Mouse (Mus musculus) gastrocnemius, adult 8-10 months (tissue): ENCODE data around the gene Purb. TPM values are rescaled to one million over a fixed set of nuclear protein-coding genes. Genes with fewer than 3 reads are reported as not detected.
A peak's percentile ranks its signal among the peaks of the same experiment; 100 is the strongest.

ENCODE experiments used
- DNase-seq, 2 experiments: peaks; one replicate each; pipeline ENCODE4 v3.0.0; 2022; ENCODE audit warnings: low spot score in 2 of 2
- total RNA-seq, 4 experiments: library from RNA; stranded (reverse); gene quantifications; 2 replicates each; pipeline ENCODE4 v1.2.4; 2022

Gene Purb
- 10 to 100 TPM; 19.1 to 24.8 (median 19.7) TPM for total RNA-seq

DNA sequence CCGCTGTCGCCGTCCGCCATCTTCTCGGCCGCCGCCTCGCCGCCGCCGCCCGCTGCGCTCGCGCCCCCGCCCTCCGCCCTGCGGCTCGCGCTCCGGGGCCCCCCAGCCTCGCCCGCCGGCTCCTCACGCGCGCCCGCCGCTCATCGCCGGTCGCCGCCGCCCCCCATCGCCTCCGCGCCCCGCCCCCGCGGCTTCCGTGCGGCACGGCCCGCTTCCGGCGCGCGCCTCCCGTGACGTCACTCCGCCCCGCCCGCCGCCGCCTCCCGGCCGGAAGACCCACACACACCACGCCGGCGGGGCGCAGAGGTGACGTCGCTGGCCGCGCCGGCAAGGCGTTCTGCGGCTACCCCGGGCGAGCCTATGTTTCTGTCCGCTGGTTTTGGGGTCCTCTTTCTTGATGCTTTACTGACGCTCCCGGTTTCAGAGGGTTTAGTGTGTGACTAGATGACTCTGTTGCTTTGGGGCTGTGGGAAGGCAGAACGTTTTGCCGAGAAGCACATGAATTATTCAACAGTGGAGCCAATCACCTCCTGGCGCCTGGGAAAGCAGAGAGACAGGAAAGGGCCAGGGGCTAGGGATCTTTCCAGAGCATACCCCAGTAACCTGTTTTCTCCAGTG is at the start of gene Purb:
Gene Purb (minus strand): TSS at position 51 of the 618 bp plus-strand sequence.
- peak; percentile 83 to 88 for DNase-seq

DNA sequence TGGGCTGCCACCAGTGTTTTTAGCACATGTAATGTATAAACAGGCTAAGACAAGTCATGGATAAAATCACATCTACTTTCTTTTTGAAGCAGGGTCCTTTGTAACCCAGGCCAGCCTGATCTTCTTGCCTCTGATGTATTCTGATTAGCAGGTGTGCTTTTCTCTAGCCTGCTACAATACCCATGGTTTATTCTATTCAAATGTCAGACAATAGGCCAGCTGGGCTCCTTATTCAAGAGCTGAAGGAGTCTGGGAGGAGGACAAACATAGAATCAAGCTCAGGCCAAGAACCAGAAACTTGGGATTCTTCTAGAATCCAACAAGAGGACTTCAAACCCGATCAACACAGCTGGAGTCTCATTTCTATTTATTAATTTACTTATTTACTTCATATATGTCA is 49.5 kb upstream of the Purb start:
- no peak for DNase-seq

DNA sequence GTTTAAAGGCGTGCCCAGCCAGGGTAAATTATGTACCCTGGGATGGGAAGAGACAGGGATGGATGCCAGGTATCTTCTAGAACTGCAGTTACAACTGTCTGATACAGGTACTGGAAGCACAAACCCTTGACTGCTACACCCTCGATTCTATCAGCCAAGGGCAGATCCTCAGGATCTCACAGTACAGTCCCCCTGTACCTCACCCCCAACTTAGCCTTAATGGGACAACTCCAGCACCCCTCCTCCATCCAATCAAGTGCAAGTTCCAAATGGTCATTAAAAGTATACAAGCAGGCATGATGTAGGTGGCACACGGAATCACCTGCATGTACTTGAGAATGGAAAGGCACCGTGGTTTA is 49.1 kb upstream of the Purb start:
- no peak for DNase-seq

DNA sequence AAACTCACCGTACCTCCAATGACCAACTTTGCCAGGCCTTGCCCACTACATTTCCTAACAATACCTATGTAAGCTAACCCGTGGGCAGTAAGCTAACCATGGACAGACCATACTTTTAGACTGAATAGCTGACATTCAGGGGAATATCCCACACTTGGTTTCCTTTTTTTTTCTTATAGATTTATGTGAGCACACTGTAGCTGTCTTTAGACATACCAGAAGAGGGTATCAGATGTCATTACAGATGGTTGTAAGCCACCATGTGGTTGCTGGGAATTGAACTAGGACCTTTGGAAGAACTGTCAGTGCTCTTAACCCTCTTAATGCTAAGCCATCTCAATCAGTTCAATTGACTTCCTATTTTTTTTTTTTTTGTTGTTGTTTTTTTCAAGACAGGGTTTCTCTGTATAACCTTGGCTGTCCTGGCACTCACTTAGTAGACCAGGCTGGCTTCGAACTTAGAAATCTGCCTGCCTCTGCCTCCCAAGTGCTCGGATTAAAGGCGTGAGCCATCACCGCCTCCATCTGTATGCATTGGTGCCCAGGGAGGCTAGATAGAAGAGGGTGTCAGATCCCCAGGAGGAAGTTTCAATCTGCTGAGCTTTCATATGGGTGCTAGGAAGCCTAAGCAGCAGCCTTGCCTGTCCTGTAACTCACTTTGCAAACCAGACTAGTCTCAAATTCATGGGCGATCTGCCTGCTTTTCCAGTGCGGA is 48.6 kb upstream of the Purb start:
- DNase-seq, result no peak

DNA sequence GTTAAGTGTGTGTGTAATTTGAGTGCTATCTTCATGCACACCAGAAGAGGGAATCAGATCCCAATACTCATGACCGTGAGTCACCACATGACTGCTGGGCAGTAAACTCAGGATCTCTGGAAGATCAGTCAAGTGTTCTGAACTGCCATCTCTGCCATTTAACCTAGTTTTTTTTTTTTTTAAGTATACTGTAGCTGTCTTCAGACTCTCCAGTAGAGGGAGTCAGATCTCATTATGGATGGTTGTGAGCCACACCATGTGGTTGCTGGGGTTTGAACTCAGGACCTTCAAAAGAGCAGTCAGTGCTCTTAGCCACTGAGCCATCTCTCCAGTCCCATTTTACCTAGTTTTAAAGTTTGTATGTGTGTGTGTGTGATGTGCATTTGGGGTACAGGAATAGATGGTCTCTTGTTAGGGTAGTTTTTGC is 48.0 kb upstream of the Purb start:
- no peak for DNase-seq

GRCm38 (mm10) chr11:6522782-6523525 is 47.2 kb upstream of the Purb start:
- no peak for DNase-seq

DNA sequence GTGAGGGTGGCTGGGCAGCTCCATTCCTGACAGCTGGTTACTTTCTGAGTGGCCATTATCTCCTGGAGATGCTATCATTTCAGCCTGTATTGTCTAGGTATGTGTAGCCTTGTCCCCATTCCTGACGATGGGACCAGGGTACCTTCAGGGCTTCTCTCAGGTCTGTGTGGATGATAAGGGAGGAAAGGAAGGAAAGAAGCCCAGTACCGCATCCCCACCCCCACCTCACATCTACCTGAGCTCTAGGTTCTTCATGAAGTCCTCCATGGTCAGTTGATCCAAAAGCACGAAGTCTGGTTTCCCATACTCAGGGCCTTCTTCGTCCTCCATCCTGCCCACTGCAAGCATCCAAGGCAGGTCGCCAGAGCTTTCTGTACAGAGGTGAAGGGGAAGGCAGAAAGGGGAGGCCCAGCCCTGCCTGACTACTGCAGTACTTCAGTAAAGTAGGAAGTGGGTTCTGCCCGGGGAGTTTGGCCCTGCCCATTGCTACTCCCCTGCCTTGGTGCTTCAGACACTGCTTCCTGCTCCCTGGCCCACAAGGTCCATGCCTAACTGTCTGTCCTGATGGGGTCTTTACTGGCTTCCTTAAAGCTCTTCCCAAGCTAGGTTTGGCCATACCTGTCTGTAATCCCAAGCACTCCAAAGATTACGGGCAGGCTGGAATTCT is 44.9 kb upstream of the Purb start, which contains the start of gene Myo1g:
Gene Myo1g (minus strand): TSS at position 459 of the 667 bp plus-strand sequence.
- DNase-seq, result no peak

DNA sequence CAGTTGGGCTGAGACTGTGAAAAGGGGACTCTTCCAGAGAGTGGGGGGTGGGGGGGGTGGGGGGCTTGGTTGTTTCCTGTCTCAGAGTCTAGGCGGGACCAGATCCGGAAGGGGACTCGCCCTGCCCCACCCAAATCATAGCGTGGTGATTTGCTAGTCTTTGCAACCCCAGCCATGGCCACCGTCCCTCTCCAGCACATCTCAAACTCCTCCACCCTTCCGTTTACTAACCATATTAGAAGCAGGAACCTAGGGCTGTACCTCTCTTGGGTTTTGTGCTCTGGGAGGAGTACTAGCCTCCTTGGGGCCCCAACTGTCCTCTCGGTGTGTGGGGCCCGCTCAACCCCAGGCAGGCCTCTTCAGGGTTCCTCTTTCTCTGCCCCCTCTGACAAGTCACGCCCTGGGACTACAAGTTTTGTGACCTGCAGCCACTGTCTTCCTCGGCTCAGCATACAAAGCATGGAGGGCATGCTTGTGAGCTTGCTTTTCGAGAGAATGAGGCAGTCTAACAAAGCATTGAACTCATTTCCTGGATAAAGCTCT is 43.8 kb upstream of the Purb start:
- no peak for DNase-seq

DNA sequence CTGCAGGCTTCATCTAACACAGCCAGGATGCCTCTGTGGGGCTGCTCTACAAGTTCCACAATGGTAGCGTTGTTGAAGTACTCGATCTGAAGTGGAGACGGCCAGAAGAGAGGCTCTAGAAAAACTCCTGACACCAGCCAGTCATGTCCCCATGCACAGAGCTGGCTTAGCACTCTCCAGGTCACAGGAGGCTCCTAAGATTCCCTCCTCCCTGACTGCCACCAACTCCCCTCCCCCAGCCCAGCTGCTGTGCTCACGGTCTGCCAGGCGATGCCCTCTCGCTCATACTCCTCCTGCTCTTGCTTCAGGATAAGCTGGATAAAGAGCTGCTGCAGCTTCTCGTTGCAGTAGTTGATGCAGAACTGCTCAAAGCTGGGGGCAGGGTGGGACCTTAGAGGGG is 39.1 kb upstream of the Purb start:
- DNase-seq, result peak in 1 of 2 experiments; percentile 16

GRCm38 (mm10) chr11:6508269-6508876 is 32.7 kb upstream of the Purb start:
- DNase-seq, result no peak

- no peak for DNase-seq
These were observed 30.8 kb upstream of the Purb start for GRCm38 (mm10) chr11:6506516-6506915.

GRCm38 (mm10) chr11:6504689-6505088 is 29.0 kb upstream of the Purb start:
- no peak for DNase-seq

- no peak for DNase-seq
These were observed 28.5 kb upstream of the Purb start for GRCm38 (mm10) chr11:6504226-6504625.

GRCm38 (mm10) chr11:6502506-6502905 is 26.8 kb upstream of the Purb start:
- DNase-seq, result no peak

DNA sequence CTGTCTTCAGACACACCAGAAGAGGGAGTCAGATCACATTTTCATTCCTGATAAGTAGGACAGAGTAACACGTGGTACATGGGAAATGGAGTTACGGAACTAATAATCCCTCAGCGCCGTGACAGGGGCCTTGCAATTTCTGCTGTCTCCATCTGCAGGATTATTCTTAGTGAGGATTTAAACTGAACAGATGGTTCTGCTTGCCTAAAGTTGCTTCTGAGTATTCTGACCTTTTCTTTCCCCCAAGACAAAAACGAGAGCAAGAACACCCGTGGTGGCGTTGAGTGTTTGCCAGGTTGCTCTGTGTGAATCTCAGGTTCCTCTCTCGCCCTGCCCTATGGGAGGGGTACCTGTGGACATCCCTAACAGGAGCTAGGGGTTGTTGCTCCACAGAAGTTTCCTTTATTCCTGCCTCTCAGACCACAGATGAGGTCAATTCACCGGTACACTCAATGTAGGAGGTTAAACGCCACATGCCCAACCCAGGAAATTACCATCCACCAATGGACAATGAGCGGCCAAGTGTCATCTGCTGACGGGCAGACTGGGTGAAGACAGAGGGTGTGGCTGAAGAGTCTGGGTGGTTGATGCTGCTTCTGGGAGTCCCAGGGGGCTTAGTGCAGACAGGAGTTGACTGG is 21.7 kb upstream of the Purb start:
- DNase-seq, result no peak

DNA sequence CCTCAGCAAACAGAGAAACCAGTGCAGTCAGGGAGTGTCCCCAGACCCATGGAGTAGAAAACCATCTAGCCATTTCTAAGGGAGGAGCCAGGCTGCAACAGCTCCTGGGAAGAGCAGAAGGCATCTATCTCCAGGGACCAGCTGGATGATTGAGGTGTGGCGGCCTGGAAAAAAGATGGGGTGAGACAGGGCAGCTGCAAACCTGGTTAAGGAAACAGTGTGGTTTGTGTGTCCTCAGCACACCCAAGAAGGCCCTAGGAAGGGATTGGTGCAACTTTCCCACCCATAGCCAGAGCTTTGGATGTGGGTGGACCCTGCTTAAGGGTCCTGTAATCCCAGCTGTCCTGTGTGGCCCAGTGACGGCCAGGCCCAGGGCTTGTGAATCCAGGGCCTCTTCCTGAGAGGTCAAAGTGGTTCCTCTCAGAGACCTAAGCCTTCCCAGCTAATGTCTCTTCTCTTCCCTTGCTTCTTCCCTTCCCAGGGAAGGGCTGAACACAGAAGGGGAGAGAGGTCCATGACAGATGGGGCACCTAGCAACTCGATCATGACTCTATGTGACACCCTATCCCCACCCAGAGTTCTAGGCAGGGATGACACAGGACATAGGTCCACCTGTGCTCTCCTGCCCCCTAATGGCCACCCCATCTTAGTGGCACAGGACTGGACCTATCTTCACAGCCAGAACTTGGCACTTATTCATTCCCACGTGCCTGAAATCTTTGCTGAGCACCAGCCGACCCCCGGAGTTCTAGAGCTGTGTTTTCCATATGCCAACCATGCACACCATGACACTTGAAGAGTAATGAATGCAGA is 14.2 kb upstream of the Purb start:
- DNase-seq, result peak in 1 of 2 experiments; percentile 30

- DNase-seq, result no peak
These were observed 13.5 kb upstream of the Purb start for GRCm38 (mm10) chr11:6489257-6489656.

DNA sequence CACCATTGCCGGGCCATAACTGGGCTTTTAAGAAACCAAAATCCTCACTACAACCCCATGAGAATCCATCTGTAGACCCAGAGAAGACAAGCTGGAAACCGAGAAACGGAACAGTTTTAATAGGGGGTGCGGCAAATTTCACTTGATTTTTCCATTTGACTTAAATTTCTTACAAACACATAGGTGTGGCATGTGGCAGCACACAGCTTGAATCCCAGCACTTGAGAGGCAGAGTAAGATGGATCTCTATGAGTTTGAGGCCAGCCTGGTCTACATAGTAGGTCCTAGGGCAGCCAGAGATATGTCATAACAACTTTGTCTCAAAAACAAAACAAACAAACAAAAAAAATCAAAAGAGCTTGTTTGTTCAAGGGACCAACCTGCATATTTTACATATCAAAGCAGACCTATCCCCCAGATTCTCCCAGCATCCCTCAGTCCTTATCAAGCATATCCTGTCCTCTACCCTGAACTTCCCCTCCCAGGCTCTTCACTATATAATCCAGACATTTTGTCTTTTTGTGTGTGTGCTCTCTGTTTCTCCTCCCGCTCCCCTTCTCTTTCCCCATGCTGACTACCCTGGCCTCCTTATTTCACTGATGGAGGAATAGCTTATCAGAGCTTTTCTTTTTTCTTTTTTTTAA is 12.4 kb upstream of the Purb start:
- no peak for DNase-seq

- DNase-seq, result no peak
These were observed 11.8 kb upstream of the Purb start for GRCm38 (mm10) chr11:6487496-6487895.
